Mouse (Mus musculus) neural tube, embryonic 15.5 days (tissue): ENCODE data around the gene Ces2b. TPM values are rescaled to one million over a fixed set of nuclear protein-coding genes. Genes with fewer than 3 reads are reported as not detected.
"Not testable (repeated sequence)": the region's sequence is repeated elsewhere in the genome, so short reads cannot be mapped to it uniquely, and the experiment has no call there.

Source experiments
- ATAC-seq: fragments of 200-750 bp; cut with Nextera tagmentation; 2 replicates; pipeline ENCODE4 v1.8.0; 2017; ENCODE audit warnings: mild to moderate bottlenecking, moderate TSS enrichment, moderate library complexity; ENCODE audit not compliant: low FRiP score
- H3K27ac ChIP-seq: fragments of 300-500 bp; sonication (generic); replicated peaks from 2 replicates; pipeline ENCODE4 v1.5.1; 2015; ENCODE audit warnings: mild to moderate bottlenecking, inconsistent platforms
- H3K27me3 ChIP-seq: fragments of 300-500 bp; sonication (generic); replicated peaks from 2 replicates; pipeline ENCODE4 v1.6.1; 2015; ENCODE audit warnings: inconsistent platforms
- H3K36me3 ChIP-seq: fragments of 300-500 bp; sonication (generic); 2 replicates; pipeline ENCODE4 v1.6.1; 2015; ENCODE audit warnings: inconsistent platforms
- H3K4me1 ChIP-seq: fragments of 300-500 bp; sonication (generic); 2 replicates; pipeline ENCODE4 v1.6.1; 2015; ENCODE audit warnings: inconsistent platforms
- H3K4me2 ChIP-seq: fragments of 300-500 bp; sonication (generic); 2 replicates; pipeline ENCODE4 v1.6.1; 2015; ENCODE audit warnings: inconsistent platforms, mild to moderate bottlenecking, moderate library complexity
- H3K4me3 ChIP-seq: fragments of 300-500 bp; sonication (generic); replicated peaks from 2 replicates; pipeline ENCODE4 v1.5.1; 2015; ENCODE audit warnings: mild to moderate bottlenecking, inconsistent platforms
- H3K9ac ChIP-seq: fragments of 300-500 bp; sonication (generic); replicated peaks from 2 replicates; pipeline ENCODE4 v1.6.1; 2015; ENCODE audit warnings: mild to moderate bottlenecking, inconsistent platforms
- H3K9me3 ChIP-seq: fragments of 300-500 bp; sonication (generic); replicated peaks from 2 replicates; pipeline ENCODE4 v1.6.1; 2016; ENCODE audit warnings: inconsistent platforms
- WGBS: fragments of 180-500 bp; shearing (Covaris S2); methylation state at CpG from one replicate; pipeline ENCODE4 v1.1.7; 2015; ENCODE audit warnings: mixed read lengths; 5-methylcytosine and 5-hydroxymethylcytosine counted together
- polyA plus RNA-seq: library from polyadenylated mRNA; unstranded; fragments of >200 nt; fragmentation: Nextera tagmentation; extraction: Ambion mirVana; gene quantifications from 2 replicates; pipeline ENCODE4 v1.2.1, GENCODE M21; 2015

Gene Ces2b
- polyA plus RNA-seq, 1 experiment from 2014 or later: 0.40 TPM

GRCm38 (mm10) chr8:104846831-104847230 is 15.5 kb downstream of the Ces2b start, which contains the start of gene Ces2c:
TSS of gene Ces2c (plus strand) at chr8:104847068.
- Histone ChIP-seq H3K27me3 (no peaks in the 10 kb centered on the region), H3K9ac (no peak within 1 kb of the TSS), H3K4me3 (no peak within 1 kb of the TSS), H3K36me3 (no peaks in the 10 kb centered on the region), H3K27ac (no peak within 1 kb of the TSS), H3K4me2 (no peak within 1 kb of the TSS), H3K4me1 (no peaks in the 10 kb centered on the region), H3K9me3 (no peaks in the 10 kb centered on the region)
- WGBS: 86% methylated on average over 3 of the region's 3 CpGs
- ATAC-seq: no peak

- WGBS: 77% methylated on average over 4 of the region's 4 CpGs
- ATAC-seq: no peak
These were observed 16.5 kb downstream of the Ces2b start for GRCm38 (mm10) chr8:104847741-104848462.

GRCm38 (mm10) chr8:104866844-104867531 is 35.6 kb downstream of the Ces2b start:
- H3K36me3 ChIP-seq, H3K4me2 ChIP-seq, H3K4me1 ChIP-seq, ATAC-seq, H3K27me3 ChIP-seq, H3K4me3 ChIP-seq, H3K27ac ChIP-seq, H3K9ac ChIP-seq, H3K9me3 ChIP-seq: not testable (repeated sequence)
- WGBS: no CpG with 5 or more reads among the region's 4 CpGs

More at GRCm38 (mm10) chr8:104847741-104848462, 16.5 kb downstream of the Ces2b start:
- H3K27ac ChIP-seq: no peak overlapping the region
- H3K4me3 ChIP-seq: no peak overlapping the region
- H3K27me3 ChIP-seq: no peaks in the 10 kb centered on the region
- no peak overlapping the region for H3K4me2 ChIP-seq
- H3K36me3 ChIP-seq: no peaks in the 10 kb centered on the region
- H3K9ac ChIP-seq: no peak overlapping the region
- H3K4me1 ChIP-seq: no peaks in the 10 kb centered on the region
- no peaks in the 10 kb centered on the region for H3K9me3 ChIP-seq

GRCm38 (mm10) chr8:104868876-104869275 is 37.5 kb downstream of the Ces2b start:
- not testable (repeated sequence) for H3K27me3 ChIP-seq, ATAC-seq, H3K27ac ChIP-seq, H3K9ac ChIP-seq, H3K4me2 ChIP-seq, H3K4me1 ChIP-seq, H3K4me3 ChIP-seq, H3K36me3 ChIP-seq, H3K9me3 ChIP-seq
- no CpG with 5 or more reads among the region's 2 CpGs for WGBS

- H3K4me3 ChIP-seq, H3K9ac ChIP-seq, H3K27ac ChIP-seq, H3K4me2 ChIP-seq, H3K27me3 ChIP-seq, ATAC-seq, H3K4me1 ChIP-seq, H3K9me3 ChIP-seq, H3K36me3 ChIP-seq: not testable (repeated sequence)
- no CpG with 5 or more reads among the region's 4 CpGs for WGBS
These were observed 55.0 kb downstream of the Ces2b start for GRCm38 (mm10) chr8:104886223-104886926.

Other genes with a start within 250 kb of the Ces2b start
- 18.4 and 19.7 TPM in 2 replicates for gene Pdp2, start 240.1 kb upstream of the Ces2b start, polyA plus RNA-seq
- 0.38 TPM in 1 of 2 replicates, not detected in the other for gene Cdh16, start 207.2 kb upstream of the Ces2b start, polyA plus RNA-seq
- 4.7 and 6.8 TPM in 2 replicates for gene Rrad, start 200.2 kb upstream of the Ces2b start, polyA plus RNA-seq
- gene Ciao2b, start 189.6 kb upstream of the Ces2b start, polyA plus RNA-seq: 121 and 135 TPM in 2 replicates
- 0.17 TPM in 1 of 2 replicates, not detected in the other for gene Ces2a, start 97.6 kb upstream of the Ces2b start, polyA plus RNA-seq
- not detected in 2 replicates for gene Ces2c, start 15.5 kb downstream of the Ces2b start, polyA plus RNA-seq
- 0.19 TPM in 1 of 2 replicates, not detected in the other for gene Ces2e, start 94.7 kb downstream of the Ces2b start, polyA plus RNA-seq
- 0.13 TPM in 1 of 2 replicates, not detected in the other for gene Ces2f, start 115.8 kb downstream of the Ces2b start, polyA plus RNA-seq
- gene Ces2g, start 130.1 kb downstream of the Ces2b start, polyA plus RNA-seq: 0.12 and 0.40 TPM in 2 replicates
- gene Ces2h, start 169.3 kb downstream of the Ces2b start, polyA plus RNA-seq: not detected in 2 replicates
- not detected in 2 replicates for gene Ces3a, start 217.0 kb downstream of the Ces2b start, polyA plus RNA-seq